Mouse (Mus musculus): ENCODE measurements around the gene Arl8a.
"Not testable (repeated sequence)": the region's sequence is repeated elsewhere in the genome, so short reads cannot be mapped to it uniquely, and the experiment has no call there.

The Arl8a gene

GRCm38 (mm10) chr1:135146077-135146945 lies at the start of gene Arl8a:
Arl8a (plus strand) TSS chr1:135146824.
- peak; percentile 79 for DNase-seq

- DNase-seq, result no peak
Observed at GRCm38 (mm10) chr1:135097441-135097840, 49.2 kb upstream of the Arl8a start.

GRCm38 (mm10) chr1:135098441-135098840 lies 48.2 kb upstream of the Arl8a start:
- no peak for DNase-seq

- DNase-seq, result no peak
Observed at GRCm38 (mm10) chr1:135100400-135100799, 46.2 kb upstream of the Arl8a start.

GRCm38 (mm10) chr1:135105124-135105523 lies 41.5 kb upstream of the Arl8a start, which contains the start of gene Lgr6:
Lgr6 (minus strand) TSS chr1:135105276.
- no peak for DNase-seq

GRCm38 (mm10) chr1:135105951-135106350 lies 40.7 kb upstream of the Arl8a start:
- peak; percentile 48 for DNase-seq

- DNase-seq, result peak; percentile 28
Observed at GRCm38 (mm10) chr1:135108611-135109010, 38.0 kb upstream of the Arl8a start.

GRCm38 (mm10) chr1:135110075-135110474 lies 36.5 kb upstream of the Arl8a start:
- peak; percentile 70 for DNase-seq

GRCm38 (mm10) chr1:135111271-135111670 lies 35.4 kb upstream of the Arl8a start:
- DNase-seq, result not testable (repeated sequence)

GRCm38 (mm10) chr1:135112661-135113060 lies 34.0 kb upstream of the Arl8a start:
- DNase-seq, result peak; percentile 48

- DNase-seq, result no peak
Observed at GRCm38 (mm10) chr1:135124573-135125363, 21.9 kb upstream of the Arl8a start.

GRCm38 (mm10) chr1:135125990-135126389 lies 20.6 kb upstream of the Arl8a start:
- DNase-seq, result no peak

GRCm38 (mm10) chr1:135126443-135127027 lies 20.1 kb upstream of the Arl8a start:
- DNase-seq, result no peak

- DNase-seq, result no peak
Observed at GRCm38 (mm10) chr1:135128011-135128441, 18.6 kb upstream of the Arl8a start.

GRCm38 (mm10) chr1:135128986-135129385 lies 17.6 kb upstream of the Arl8a start:
- DNase-seq, result no peak

- DNase-seq, result no peak
Observed at GRCm38 (mm10) chr1:135129543-135130183, 17.0 kb upstream of the Arl8a start.

- DNase-seq, result no peak
Observed at GRCm38 (mm10) chr1:135130376-135131018, 16.1 kb upstream of the Arl8a start.

GRCm38 (mm10) chr1:135131034-135131433 lies 15.6 kb upstream of the Arl8a start:
- no peak for DNase-seq

- DNase-seq, result no peak
Observed at GRCm38 (mm10) chr1:135131560-135131959, 15.1 kb upstream of the Arl8a start.

- DNase-seq, result peak; percentile 66
Observed at GRCm38 (mm10) chr1:135132473-135132872, 14.2 kb upstream of the Arl8a start, which contains the start of gene Ptpn7. Ptpn7 (plus strand) TSS chr1:135132700.

GRCm38 (mm10) chr1:135132893-135133369 lies 13.7 kb upstream of the Arl8a start:
- no peak for DNase-seq
